Mouse (Mus musculus) CH12.LX (cell line): ENCODE measurements around the gene Mtx1. TPM values are rescaled to one million over a fixed set of nuclear protein-coding genes. Genes with fewer than 3 reads are reported as not detected.

ENCODE experiments used
- DNase-seq: peaks from one replicate; pipeline ENCODE4 v3.0.0-alpha.2; 2013; ENCODE audit errors: extremely low read depth
- H3K27ac ChIP-seq: 2 replicates; pipeline ENCODE4 v1.5.1; 2012; ENCODE audit warnings: low read depth, mild to moderate bottlenecking, control low read depth, moderate library complexity; ENCODE audit not compliant: insufficient read depth
- H3K27me3 ChIP-seq: replicated peaks from 2 replicates; pipeline ENCODE3; 2012; ENCODE audit warnings: inconsistent platforms
- H3K36me3 ChIP-seq, 2 experiments: replicated peaks in 1 of 2; 2 replicates each; pipeline versions ENCODE3 to v1.6.1; 2012; ENCODE audit warnings: inconsistent platforms in 1 of 2, low read length in 1 of 2, mild to moderate bottlenecking in 1 of 2, mixed read lengths in 1 of 2, moderate library complexity in 1 of 2; ENCODE audit not compliant: control insufficient read depth in 1 of 2, insufficient read depth in 1 of 2
- H3K4me1 ChIP-seq, 2 experiments: 2 replicates each; pipeline ENCODE4 v1.6.1; 2012; ENCODE audit warnings: inconsistent platforms in 1 of 2, moderate library complexity in 1 of 2; ENCODE audit not compliant: insufficient read depth in 2 of 2, control insufficient read depth in 1 of 2
- H3K4me2 ChIP-seq: 2 replicates; pipeline ENCODE4 v1.6.1; 2012; ENCODE audit warnings: low read depth, mild to moderate bottlenecking, control low read depth; ENCODE audit not compliant: poor library complexity, insufficient read depth, severe bottlenecking
- H3K4me3 ChIP-seq, 3 experiments: fragments of 150-350 bp in 1 of 3; sonication (generic) in 1 of 3; replicated peaks in 1 of 3; 2 replicates each; pipeline versions ENCODE3 to v1.5.1; 2011 to 2012; ENCODE audit warnings: low read depth in 2 of 3, low read length in 2 of 3, mild to moderate bottlenecking in 2 of 3, moderate library complexity in 2 of 3, control low read depth in 1 of 3, improper control_type of control experiment in 1 of 3, inconsistent platforms in 1 of 3, mixed read lengths in 1 of 3; ENCODE audit not compliant: poor library complexity in 1 of 3
- H3K79me2 ChIP-seq: replicated peaks from 2 replicates; pipeline ENCODE4 v1.6.1; 2012; ENCODE audit warnings: mild to moderate bottlenecking, moderate library complexity; ENCODE audit not compliant: control insufficient read depth, poor library complexity, insufficient read depth, severe bottlenecking; ENCODE audit errors: extremely low read depth
- H3K9ac ChIP-seq: 2 replicates; pipeline ENCODE4 v1.6.1; 2012; ENCODE audit warnings: low read depth, mild to moderate bottlenecking, control low read depth, moderate library complexity; ENCODE audit not compliant: insufficient read depth
- H3K9me3 ChIP-seq: replicated peaks from 2 replicates; pipeline ENCODE3; 2012; ENCODE audit warnings: low read length, inconsistent platforms, mixed read lengths
- CTCF ChIP-seq, 2 experiments: IDR thresholded peaks in 1 of 2; conservative IDR thresholded peaks in 1 of 2; 2 replicates each; pipeline ENCODE4 v1.5.1; 2011 to 2012; ENCODE audit warnings: low read depth in 2 of 2, low read length in 2 of 2, improper control_type of control experiment in 1 of 2, inconsistent platforms in 1 of 2, mild to moderate bottlenecking in 1 of 2, moderate library complexity in 1 of 2
- E2F4 ChIP-seq: IDR thresholded peaks from 2 replicates; pipeline ENCODE4 v1.6.1; 2011; ENCODE audit warnings: low read depth, low read length, improper control_type of control experiment; ENCODE audit not compliant: insufficient replicate concordance
- ETS1 ChIP-seq: conservative IDR thresholded peaks from 2 replicates; pipeline ENCODE4 v1.6.1; 2012; ENCODE audit warnings: low read depth, mild to moderate bottlenecking, inconsistent platforms, low read length, improper control_type of control experiment, moderate library complexity
- GABPA ChIP-seq: IDR thresholded peaks from 2 replicates; pipeline ENCODE4 v1.6.1; 2012; ENCODE audit warnings: low read depth, low read length, improper control_type of control experiment, inconsistent platforms; ENCODE audit not compliant: insufficient replicate concordance
- MAX ChIP-seq: IDR thresholded peaks from 2 replicates; pipeline ENCODE4 v1.6.1; 2011; ENCODE audit warnings: low read length, improper control_type of control experiment
- MEF2A ChIP-seq: IDR thresholded peaks from 2 replicates; pipeline ENCODE4 v1.6.1; 2014; ENCODE audit warnings: low read depth, mild to moderate bottlenecking, inconsistent platforms, low read length, improper control_type of control experiment, borderline replicate concordance
- RAD21 ChIP-seq: IDR thresholded peaks from 2 replicates; pipeline ENCODE4 v1.6.1; 2011; ENCODE audit warnings: low read depth, mild to moderate bottlenecking, low read length, improper control_type of control experiment, moderate library complexity
- SIN3A ChIP-seq: IDR thresholded peaks from 2 replicates; pipeline ENCODE4 v1.6.1; 2012; ENCODE audit warnings: low read length, improper control_type of control experiment, inconsistent platforms
- UBTF ChIP-seq: IDR thresholded peaks from 2 replicates; pipeline ENCODE4 v1.6.1; 2012; ENCODE audit warnings: low read depth, mild to moderate bottlenecking, inconsistent platforms, low read length, improper control_type of control experiment, moderate library complexity
- USF2 ChIP-seq: conservative IDR thresholded peaks from 2 replicates; pipeline ENCODE4 v1.6.1; 2011; ENCODE audit warnings: low read depth, low read length, improper control_type of control experiment
- ZKSCAN1 ChIP-seq: IDR thresholded peaks from 2 replicates; pipeline ENCODE4 v1.6.1; 2012; ENCODE audit warnings: low read depth, inconsistent platforms, low read length, improper control_type of control experiment, borderline replicate concordance
- ZMIZ1 ChIP-seq: IDR thresholded peaks from 2 replicates; pipeline ENCODE4 v1.6.1; 2012; ENCODE audit warnings: low read depth, mild to moderate bottlenecking, inconsistent platforms, low read length, improper control_type of control experiment
- ZNF384 ChIP-seq: IDR thresholded peaks from 2 replicates; pipeline ENCODE4 v1.6.1; 2012; ENCODE audit warnings: low read depth, low read length, improper control_type of control experiment, inconsistent platforms
- dilution Hi-C: fragments of 300-500 bp; cut with MboI; formaldehyde crosslinking; loops from 2 replicates; pipeline ENCODE4 v1.14.3; 2020; ENCODE audit warnings: low sequenced_read_pairs; ENCODE audit not compliant: extremely low pct_unique_long_range_greater_than_20kb, extremely low pct_ligation_motif_present
- in situ Hi-C: fragments of 300-500 bp; cut with MboI; formaldehyde crosslinking; loops from 3 replicates; pipeline ENCODE4 v1.14.3; 2019; ENCODE audit warnings: low sequenced_read_pairs, low pct_ligation_motif_present, low pct_unique_long_range_greater_than_20kb, mixed read lengths
- polyA plus RNA-seq: library from polyadenylated mRNA; unstranded; fragments of >175 nt; gene quantifications from 2 replicates; pipeline ENCODE4 v1.2.1, GENCODE M21; 2012; ENCODE audit warnings: low read depth; ENCODE audit not compliant: insufficient read length
- total RNA-seq, 2 experiments: library from RNA; depleted of rRNA; stranded (reverse); fragments of 300-350 nt in 1 of 2; fragments of >200 nt in 1 of 2; gene quantifications; 2 replicates each; pipeline ENCODE4 v1.2.3; 2012 to 2014

Mtx1 gene
- total and polyA plus RNA-seq, 3 experiments = 162 to 299 (median 205) TPM

DNA sequence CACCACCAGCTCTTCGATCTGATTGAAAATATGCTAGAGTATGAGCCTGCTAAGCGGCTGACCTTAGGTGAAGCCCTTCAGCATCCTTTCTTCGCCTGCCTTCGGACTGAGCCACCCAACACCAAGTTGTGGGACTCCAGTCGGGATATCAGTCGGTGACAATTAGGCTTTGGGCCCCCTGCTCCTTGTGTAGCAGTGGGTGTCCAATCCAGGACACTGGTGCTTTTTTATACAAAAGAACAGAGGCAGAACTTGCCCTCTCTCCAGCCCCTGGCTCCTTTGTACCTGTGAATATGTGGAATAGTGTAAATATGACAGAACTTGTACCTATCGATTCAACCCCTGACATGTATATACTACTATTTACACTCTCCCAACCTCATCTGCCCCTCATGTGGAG is 50.5 kb downstream of the Mtx1 start:
- H3K4me2 ChIP-seq = no peak overlapping the region
- no peak overlapping the region for H3K27ac ChIP-seq
- in situ Hi-C loops (no loop called here), dilution Hi-C loops (no loop called here)
- H3K4me3 ChIP-seq = no peak overlapping the region
- no peaks in the 10 kb centered on the region for H3K27me3 ChIP-seq
- no peaks in the 10 kb centered on the region for H3K9me3 ChIP-seq
- no peak for TF ChIP-seq USF2
- TF ChIP-seq UBTF = no peak
- peaks cover 0 to 10% of the 10 kb centered on the region in 2 experiments; a peak in 2 of 4 replicates for H3K4me1 ChIP-seq
- H3K9ac ChIP-seq = no peak overlapping the region
- peaks cover 86 to 97% of the 10 kb centered on the region in 2 experiments for H3K36me3 ChIP-seq
- no peak for DNase-seq
- no peaks in the 10 kb centered on the region for H3K79me2 ChIP-seq

DNA sequence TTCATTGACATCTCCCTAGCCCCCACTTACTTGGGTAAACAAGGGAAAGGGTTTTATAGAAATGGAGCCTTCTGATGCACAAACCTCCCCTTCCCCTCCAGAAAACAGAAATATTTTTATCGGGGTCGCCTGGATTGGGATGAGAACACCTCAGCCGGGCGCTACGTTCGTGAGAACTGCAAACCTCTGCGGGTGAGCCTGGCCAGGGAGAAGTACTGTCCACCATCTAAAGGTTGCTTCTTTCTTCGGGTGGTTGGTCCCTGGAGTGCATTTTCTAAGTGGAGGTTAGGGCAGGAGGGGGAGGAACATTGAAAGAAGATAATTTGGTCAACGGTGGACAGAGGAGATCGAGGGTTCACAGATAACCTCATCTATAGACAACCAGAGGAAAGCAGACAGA is 51.3 kb downstream of the Mtx1 start:
- in situ Hi-C loops = no loop called here
- no peak for TF ChIP-seq MEF2A
- TF ChIP-seq ETS1 = no peak
- DNase-seq = no peak
- dilution Hi-C loops = no loop called here
- H3K27ac ChIP-seq = no peak overlapping the region
- peaks cover 0 to 10% of the 10 kb centered on the region in 2 experiments; a peak in 2 of 4 replicates for H3K4me1 ChIP-seq
- H3K4me2 ChIP-seq = no peak overlapping the region
- H3K4me3 ChIP-seq = no peak overlapping the region
- H3K36me3 ChIP-seq = peaks cover 83 to 95% of the 10 kb centered on the region in 2 experiments
- no peaks in the 10 kb centered on the region for H3K9me3 ChIP-seq
- H3K79me2 ChIP-seq = no peaks in the 10 kb centered on the region
- H3K27me3 ChIP-seq = no peaks in the 10 kb centered on the region
- no peak overlapping the region for H3K9ac ChIP-seq

DNA sequence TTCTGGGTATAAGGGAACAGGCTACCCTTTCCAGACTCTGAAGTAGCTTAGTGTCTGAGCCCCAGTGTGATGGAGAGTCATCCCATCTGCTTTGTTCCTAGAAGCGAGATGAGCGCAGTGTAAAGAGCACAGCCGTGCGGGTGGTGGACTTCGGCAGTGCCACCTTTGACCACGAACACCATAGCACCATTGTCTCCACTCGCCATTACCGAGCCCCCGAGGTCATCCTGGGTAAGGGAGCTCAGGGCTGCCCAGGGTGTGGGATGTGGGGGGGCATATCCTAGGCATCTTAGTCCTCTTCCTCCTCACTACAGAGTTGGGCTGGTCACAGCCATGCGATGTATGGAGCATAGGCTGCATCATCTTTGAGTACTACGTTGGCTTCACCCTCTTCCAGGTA is 52.0 kb downstream of the Mtx1 start:
- Histone ChIP-seq H3K36me3 (peaks cover 85 to 95% of the 10 kb centered on the region in 2 experiments), H3K4me1 (peaks cover 0 to 10% of the 10 kb centered on the region in 2 experiments; a peak in 2 of 4 replicates), H3K79me2 (no peaks in the 10 kb centered on the region), H3K27ac (no peak overlapping the region), H3K27me3 (no peaks in the 10 kb centered on the region), H3K4me3 (no peak overlapping the region), H3K9me3 (no peaks in the 10 kb centered on the region), H3K9ac (no peak overlapping the region), H3K4me2 (no peak overlapping the region)
- dilution Hi-C loops (no loop called here), in situ Hi-C loops (no loop called here)
- TF ChIP-seq E2F4 = no peak
- no peak for TF ChIP-seq MAX
- TF ChIP-seq ZKSCAN1 = no peak
- no peak for TF ChIP-seq ETS1
- no peak for TF ChIP-seq GABPA
- no peak for TF ChIP-seq RAD21
- TF ChIP-seq CTCF (conservative IDR thresholded peaks at IDR 0.05 in 1 of 2, IDR thresholded peaks at IDR 0.05 in 1 of 2; ENCODE audit: low read depth in 2 of 2, low read length in 2 of 2) = no peak
- no peak for TF ChIP-seq UBTF
- TF ChIP-seq SIN3A = no peak
- TF ChIP-seq ZMIZ1 = no peak
- no peak for TF ChIP-seq ZNF384
- no peak for TF ChIP-seq USF2
- DNase-seq = no peak
